Mouse (Mus musculus) lung, embryonic 16.5 days (tissue): Measurements from ENCODE around the gene Harbi1. TPM values are rescaled to one million over a fixed set of nuclear protein-coding genes. Genes with fewer than 3 reads are reported as not detected.

ENCODE experiments used
- ATAC-seq: fragments of 200-750 bp; cut with Nextera tagmentation; 2 replicates; pipeline ENCODE4 v1.8.0; 2017; ENCODE audit warnings: low read depth, mild to moderate bottlenecking, moderate library complexity
- H3K27ac ChIP-seq: fragments of 300-500 bp; sonication (generic); 2 replicates; pipeline ENCODE4 v1.5.1; 2014; ENCODE audit warnings: mild to moderate bottlenecking, control low read depth, low read length
- H3K27me3 ChIP-seq: fragments of 300-500 bp; sonication (generic); 2 replicates; pipeline ENCODE4 v1.6.1; 2014; ENCODE audit warnings: low read depth, low read length, mixed read lengths; ENCODE audit not compliant: control insufficient read depth, insufficient read depth
- H3K36me3 ChIP-seq: fragments of 300-500 bp; sonication (generic); 2 replicates; pipeline ENCODE4 v1.6.1; 2014; ENCODE audit warnings: low read length; ENCODE audit not compliant: control insufficient read depth, insufficient read depth
- H3K4me1 ChIP-seq: fragments of 300-500 bp; sonication (generic); replicated peaks from 2 replicates; pipeline ENCODE4 v1.6.1; 2014; ENCODE audit warnings: low read length, mixed read lengths; ENCODE audit not compliant: control insufficient read depth, insufficient read depth
- H3K4me2 ChIP-seq: fragments of 300-500 bp; sonication (generic); 2 replicates; pipeline ENCODE4 v1.6.1; 2014; ENCODE audit warnings: low read depth, low read length, control low read depth
- H3K4me3 ChIP-seq: fragments of 300-500 bp; sonication (generic); 2 replicates; pipeline ENCODE4 v1.5.1; 2014; ENCODE audit warnings: mild to moderate bottlenecking, low read length, control low read depth
- H3K9ac ChIP-seq: fragments of 300-500 bp; sonication (generic); 2 replicates; pipeline ENCODE4 v1.6.1; 2014; ENCODE audit warnings: low read length, control low read depth
- H3K9me3 ChIP-seq: fragments of 300-500 bp; sonication (generic); 2 replicates; pipeline ENCODE4 v1.6.1; 2016; ENCODE audit warnings: low read length; ENCODE audit not compliant: control insufficient read depth
- WGBS: fragments of 180-500 bp; shearing (Covaris S2); extraction: QIAGEN DNeasy Blood & Tissue Kit; methylation state at CpG from one replicate; pipeline ENCODE4 v1.1.7; 2014; 5-methylcytosine and 5-hydroxymethylcytosine counted together
- polyA plus RNA-seq: library from polyadenylated mRNA; unstranded; fragments of >200 nt; fragmentation: Nextera tagmentation; extraction: Ambion mirVana; gene quantifications from 2 replicates; pipeline ENCODE4 v1.2.1, GENCODE M21; 2015

Harbi1 gene
- polyA plus RNA-seq, 1 experiment from 2014 or later = 16.4 TPM

DNA sequence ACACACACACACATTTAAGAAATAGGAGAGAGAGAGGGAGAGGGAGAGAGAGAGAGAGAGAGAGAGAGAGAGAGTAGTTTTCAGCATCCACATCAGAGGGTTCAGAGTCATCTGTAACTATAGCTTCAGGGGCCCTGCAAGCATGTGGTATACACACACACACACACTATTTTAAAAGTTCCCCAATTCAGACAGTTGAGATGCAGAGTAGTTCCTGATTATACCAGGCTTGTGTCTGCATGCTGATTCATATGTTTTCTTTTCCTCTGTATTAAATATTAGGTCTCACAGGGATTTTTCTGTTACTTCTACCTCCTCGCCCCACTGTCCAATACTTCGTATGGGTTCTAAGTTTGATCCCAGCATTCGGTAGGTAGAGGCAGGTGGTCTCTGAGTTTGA is 16.4 kb downstream of the Harbi1 start:
- H3K27me3 ChIP-seq = no peaks in the 10 kb centered on the region
- no peak overlapping the region for H3K4me3 ChIP-seq
- 83% methylated on average over 3 of the region's 3 CpGs for WGBS
- no peak overlapping the region for H3K9ac ChIP-seq
- H3K4me1 ChIP-seq = no peaks in the 10 kb centered on the region
- no peak overlapping the region for H3K4me2 ChIP-seq
- no peak for ATAC-seq
- H3K36me3 ChIP-seq = no peaks in the 10 kb centered on the region; the same call in 1 of the 2 replicates
- no peaks in the 10 kb centered on the region for H3K9me3 ChIP-seq
- no peak overlapping the region for H3K27ac ChIP-seq

DNA sequence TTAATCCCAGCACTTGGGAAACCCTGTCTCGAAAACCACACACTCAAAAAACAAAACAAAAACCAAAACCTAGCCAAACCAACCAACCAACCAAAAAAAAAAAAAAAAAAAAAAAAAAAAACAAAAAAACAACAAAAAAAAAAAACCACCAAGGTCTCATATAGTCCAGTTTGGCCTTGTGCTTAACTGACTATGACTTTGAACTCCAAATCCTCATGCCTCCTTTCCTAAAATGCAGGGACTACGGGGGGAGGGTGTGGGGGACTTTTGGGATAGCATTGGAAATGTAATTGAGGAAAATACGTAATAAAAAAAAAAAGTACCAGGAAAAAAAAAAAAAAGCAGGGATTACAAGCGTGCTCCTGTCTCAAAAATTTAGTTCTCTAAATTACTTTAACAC is 18.9 kb downstream of the Harbi1 start:
- WGBS = 21% methylated on average over 4 of the region's 4 CpGs
- Histone ChIP-seq H3K36me3 (no peaks in the 10 kb centered on the region), H3K4me1 (no peaks in the 10 kb centered on the region), H3K9ac (peak overlapping the region; percentile 92), H3K27ac (peak overlapping the region; percentile 94; the same call in 1 of the 2 replicates), H3K27me3 (no peaks in the 10 kb centered on the region), H3K4me3 (peak overlapping the region; percentile 81), H3K4me2 (peak overlapping the region; percentile 48), H3K9me3 (no peaks in the 10 kb centered on the region)
- ATAC-seq = peak; percentile 25; the same call in 1 of the 2 replicates

DNA sequence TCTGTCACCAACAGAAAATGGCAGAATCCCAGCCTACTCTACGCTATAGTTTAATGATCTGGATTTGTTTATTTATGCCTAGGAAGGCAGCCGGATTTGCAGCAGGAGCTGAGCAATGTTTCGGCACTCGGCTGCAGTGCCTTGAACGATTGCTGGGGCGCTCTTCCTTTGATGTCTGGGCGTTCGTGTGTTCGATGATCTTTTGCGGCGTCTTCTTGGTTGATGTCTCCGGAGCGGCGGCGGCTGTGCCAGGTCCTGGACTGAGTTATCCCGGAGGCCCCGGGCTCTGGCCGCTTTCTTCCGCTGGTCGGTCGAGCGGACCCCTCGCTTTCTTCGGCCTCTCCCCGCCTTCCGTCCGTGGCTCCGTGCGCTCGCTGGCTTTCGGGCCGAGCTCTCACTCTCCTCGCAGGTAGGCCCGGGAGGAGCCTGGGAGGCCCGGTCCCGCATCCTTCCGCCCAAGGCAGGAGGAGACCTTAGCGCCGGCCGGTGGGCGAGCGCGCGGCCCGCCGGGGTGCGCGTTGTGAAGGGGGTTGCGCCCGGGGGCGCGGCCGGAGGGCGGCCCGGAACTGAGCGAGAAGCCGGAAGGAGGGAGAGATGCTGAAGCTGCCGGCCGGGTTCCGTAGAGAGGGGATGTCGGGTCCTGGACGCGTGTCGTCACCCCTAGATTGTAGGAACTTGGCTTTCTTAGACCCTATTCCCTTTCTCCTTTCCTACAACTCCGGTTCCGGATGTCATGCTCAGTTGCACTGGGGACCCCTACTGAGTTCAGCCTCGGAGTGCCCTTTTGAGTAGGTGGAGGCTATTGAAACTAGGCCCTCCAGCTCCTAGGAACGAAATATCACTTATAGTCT is 19.5 kb downstream of the Harbi1 start, which contains the start of gene Ambra1:
Ambra1 (plus strand) TSS at position 164 of the 851 bp plus-strand sequence.
- ATAC-seq = peak; percentile 88
- Histone ChIP-seq H3K9me3 (no peaks in the 10 kb centered on the region), H3K9ac (peak within 1 kb of the TSS; percentile 92), H3K4me2 (peak within 1 kb of the TSS; percentile 62), H3K36me3 (no peaks in the 10 kb centered on the region), H3K4me1 (no peaks in the 10 kb centered on the region), H3K27me3 (no peaks in the 10 kb centered on the region), H3K27ac (peak within 1 kb of the TSS; percentile 94), H3K4me3 (peak within 1 kb of the TSS; percentile 81)
- under 1% methylated on average over 61 of the region's 68 CpGs for WGBS

DNA sequence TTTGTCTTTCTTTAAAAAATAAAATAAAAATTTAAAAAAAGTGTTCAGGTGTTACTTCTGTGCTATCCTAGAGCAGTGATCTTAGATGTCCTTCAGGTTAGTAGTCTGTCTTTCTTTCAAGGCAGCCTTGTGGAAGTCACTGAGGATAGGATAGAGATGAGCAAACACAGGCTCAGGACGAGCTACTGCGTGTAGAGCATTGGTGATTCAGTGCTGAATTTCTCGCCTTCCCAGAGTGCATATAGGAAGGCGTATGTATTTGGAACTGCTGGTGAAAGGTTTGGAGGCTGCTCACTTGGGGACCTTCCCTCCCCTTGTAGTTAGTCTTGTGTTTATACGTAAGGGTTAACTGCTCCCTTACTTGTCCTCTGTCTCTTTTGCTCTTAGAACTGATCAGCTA is 24.6 kb downstream of the Harbi1 start:
- H3K27ac ChIP-seq = no peak overlapping the region
- H3K36me3 ChIP-seq = no peaks in the 10 kb centered on the region
- no peak for ATAC-seq
- no peaks in the 10 kb centered on the region for H3K9me3 ChIP-seq
- H3K4me2 ChIP-seq = no peak overlapping the region
- H3K4me1 ChIP-seq = no peaks in the 10 kb centered on the region
- H3K9ac ChIP-seq = no peak overlapping the region
- WGBS = 83% methylated on average over 5 of the region's 5 CpGs
- no peaks in the 10 kb centered on the region for H3K27me3 ChIP-seq
- no peak overlapping the region for H3K4me3 ChIP-seq

DNA sequence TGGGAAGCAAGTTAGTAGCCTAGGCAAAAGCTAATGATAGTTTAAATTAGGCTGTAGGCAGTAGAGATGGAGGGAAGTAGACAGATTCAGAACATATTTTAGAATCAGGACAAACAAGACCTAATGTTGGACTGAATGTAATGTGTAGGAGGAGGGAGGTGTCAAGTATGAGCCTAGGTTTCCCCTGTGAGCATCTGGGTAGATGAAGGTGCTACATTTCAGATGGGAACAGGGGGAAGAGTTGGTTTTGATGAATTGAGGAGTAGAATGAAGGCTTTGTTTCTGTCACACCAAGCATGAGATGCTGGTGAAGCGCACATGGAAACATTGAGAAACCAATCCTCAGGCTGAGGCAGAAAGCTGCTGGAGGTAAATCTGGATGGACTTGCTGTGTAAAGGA is 28.9 kb downstream of the Harbi1 start:
- Histone ChIP-seq H3K27me3 (no peaks in the 10 kb centered on the region), H3K9ac (no peak overlapping the region), H3K4me3 (no peak overlapping the region), H3K27ac (no peak overlapping the region), H3K36me3 (no peaks in the 10 kb centered on the region), H3K4me2 (no peak overlapping the region), H3K4me1 (no peaks in the 10 kb centered on the region), H3K9me3 (no peaks in the 10 kb centered on the region)
- WGBS = 100% methylated on average over 1 of the region's 1 CpGs
- ATAC-seq = no peak

DNA sequence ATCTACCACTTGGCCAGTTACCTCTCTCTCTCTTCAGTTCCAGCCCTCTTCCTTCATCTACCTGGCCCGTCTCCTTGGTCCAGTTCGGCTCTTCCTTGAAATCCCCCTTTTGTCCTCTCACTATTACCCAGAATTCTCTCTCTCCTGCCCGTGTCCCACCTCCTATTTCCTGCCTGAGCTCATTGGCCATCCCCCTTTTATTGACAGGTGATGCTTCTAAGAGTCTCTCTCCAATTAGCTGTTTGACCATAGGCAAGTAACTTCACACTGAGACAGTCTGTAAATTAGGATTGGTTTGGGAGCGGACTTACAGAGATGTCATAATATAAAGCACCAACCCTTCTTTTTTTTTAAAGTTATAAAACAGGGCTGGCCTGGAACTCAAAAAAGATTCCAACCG is 34.0 kb downstream of the Harbi1 start:
- H3K9ac ChIP-seq = no peak overlapping the region
- H3K27me3 ChIP-seq = no peaks in the 10 kb centered on the region
- ATAC-seq = no peak
- H3K4me1 ChIP-seq = no peaks in the 10 kb centered on the region
- H3K4me3 ChIP-seq = no peak overlapping the region
- H3K27ac ChIP-seq = no peak overlapping the region
- H3K4me2 ChIP-seq = no peak overlapping the region
- no peaks in the 10 kb centered on the region for H3K9me3 ChIP-seq
- H3K36me3 ChIP-seq = no peaks in the 10 kb centered on the region
- WGBS = 92% methylated on average over 5 of the region's 5 CpGs

DNA sequence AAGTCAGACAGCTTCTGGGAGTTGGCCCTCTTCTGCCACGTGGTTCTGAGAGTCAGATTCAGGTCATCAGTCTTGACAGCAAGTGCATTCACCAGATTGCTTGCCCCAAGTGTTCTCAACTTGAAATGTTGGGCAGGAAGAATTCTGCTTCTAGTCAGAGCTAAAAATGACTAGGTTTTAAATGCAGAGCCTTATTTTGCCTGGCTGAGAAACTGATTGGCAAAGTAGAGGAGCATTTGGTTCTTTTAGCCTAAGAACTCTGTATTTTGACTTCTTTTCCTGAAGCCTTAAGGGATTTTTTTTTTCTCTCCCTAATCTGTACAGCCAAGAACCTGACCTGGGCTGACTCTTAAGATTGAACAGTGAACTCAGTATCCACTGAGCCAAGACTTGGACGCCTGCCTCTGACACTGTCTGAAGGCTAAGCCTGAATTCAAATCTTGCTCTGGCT is 39.2 kb downstream of the Harbi1 start:
- ATAC-seq = no peak
- Histone ChIP-seq H3K4me2 (no peak overlapping the region), H3K36me3 (no peaks in the 10 kb centered on the region), H3K9me3 (no peaks in the 10 kb centered on the region), H3K9ac (no peak overlapping the region), H3K27ac (no peak overlapping the region), H3K4me3 (no peak overlapping the region), H3K4me1 (no peaks in the 10 kb centered on the region), H3K27me3 (no peaks in the 10 kb centered on the region)
- WGBS = 41% methylated on average over 2 of the region's 2 CpGs

Other genes starting within 250 kb of the Harbi1 start
- 75.6 and 84.9 TPM in 2 replicates for gene Ckap5, start 184.1 kb upstream of the Harbi1 start, polyA plus RNA-seq
- gene F2, start 74.4 kb upstream of the Harbi1 start, polyA plus RNA-seq = 0.85 and 8.9 TPM in 2 replicates
- gene Zfp408, start 61.1 kb upstream of the Harbi1 start, polyA plus RNA-seq = 8.4 and 12.3 TPM in 2 replicates
- 157 and 159 TPM in 2 replicates for gene Arhgap1, start 61.0 kb upstream of the Harbi1 start, polyA plus RNA-seq
- 25.3 and 25.9 TPM in 2 replicates for gene Atg13, start 276 bp upstream of the Harbi1 start, polyA plus RNA-seq
- gene Ambra1, start 19.3 kb downstream of the Harbi1 start, polyA plus RNA-seq = 15.9 and 16.1 TPM in 2 replicates
- gene Chrm4, start 216.4 kb downstream of the Harbi1 start, polyA plus RNA-seq = 0.10 TPM in 1 of 2 replicates, not detected in the other
- 680 and 776 TPM in 2 replicates for gene Mdk, start 221.4 kb downstream of the Harbi1 start, polyA plus RNA-seq
- 0.33 and 0.88 TPM in 2 replicates for gene Gm9821, start 234.9 kb downstream of the Harbi1 start, polyA plus RNA-seq